Mouse (Mus musculus) midbrain, embryonic 11.5 days (tissue): ENCODE data around the gene Pard3. TPM values are rescaled to one million over a fixed set of nuclear protein-coding genes. Genes with fewer than 3 reads are reported as not detected.
A peak's percentile ranks its signal among the peaks of the same experiment; 100 is the strongest.

Experiments used
- ATAC-seq: fragments of 200-750 bp; cut with Nextera tagmentation; 2 replicates; pipeline ENCODE4 v1.8.0; 2017; ENCODE audit warnings: moderate TSS enrichment, moderate library complexity; ENCODE audit not compliant: low FRiP score
- DNase-seq: peaks from one replicate; pipeline ENCODE4 v3.0.0; 2015; ENCODE audit warnings: low spot score; ENCODE audit errors: missing footprints
- H3K27ac ChIP-seq: fragments of 300-500 bp; sonication (generic); 2 replicates; pipeline ENCODE4 v1.5.1; 2014; ENCODE audit warnings: low read depth, low read length
- H3K27me3 ChIP-seq: fragments of 300-500 bp; sonication (generic); 2 replicates; pipeline ENCODE4 v1.6.1; 2014; ENCODE audit warnings: mild to moderate bottlenecking, low read length, moderate library complexity, mixed read lengths; ENCODE audit not compliant: control insufficient read depth, insufficient read depth
- H3K36me3 ChIP-seq: fragments of 300-500 bp; sonication (generic); 2 replicates; pipeline ENCODE4 v1.6.1; 2014; ENCODE audit warnings: mild to moderate bottlenecking, low read length, moderate library complexity, mixed read lengths; ENCODE audit not compliant: control insufficient read depth, insufficient read depth
- H3K4me1 ChIP-seq: fragments of 300-500 bp; sonication (generic); 2 replicates; pipeline ENCODE4 v1.6.1; 2014; ENCODE audit warnings: low read length; ENCODE audit not compliant: control insufficient read depth, insufficient read depth
- H3K4me2 ChIP-seq: fragments of 300-500 bp; sonication (generic); 2 replicates; pipeline ENCODE4 v1.6.1; 2014; ENCODE audit warnings: mild to moderate bottlenecking, moderate library complexity
- H3K4me3 ChIP-seq: fragments of 300-500 bp; sonication (generic); 2 replicates; pipeline ENCODE4 v1.5.1; 2014; ENCODE audit warnings: low read depth, low read length
- H3K9ac ChIP-seq: fragments of 300-500 bp; sonication (generic); 2 replicates; pipeline ENCODE4 v1.6.1; 2014; ENCODE audit warnings: low read length
- H3K9me3 ChIP-seq: fragments of 300-500 bp; sonication (generic); 2 replicates; pipeline ENCODE4 v1.6.1; 2016; ENCODE audit warnings: low read length; ENCODE audit not compliant: control insufficient read depth
- WGBS: fragments of 180-500 bp; shearing (Covaris S2); extraction: QIAGEN DNeasy Blood & Tissue Kit; methylation state at CpG from one replicate; pipeline ENCODE4 v1.1.7; 2014; 5-methylcytosine and 5-hydroxymethylcytosine counted together
- polyA plus RNA-seq: library from polyadenylated mRNA; unstranded; fragments of >200 nt; fragmentation: Nextera tagmentation; extraction: Ambion mirVana; gene quantifications from 2 replicates; pipeline ENCODE4 v1.2.1, GENCODE M21; 2014

Gene Pard3
- polyA plus RNA-seq, 1 experiment from 2014 or later = 30.4 TPM

GRCm38 (mm10) chr8:127091936-127092335 lies 28.2 kb downstream of the Pard3 start:
- Histone ChIP-seq H3K9me3 (no peaks in the 10 kb centered on the region), H3K27ac (no peak overlapping the region), H3K9ac (no peak overlapping the region), H3K4me1 (peaks cover 9% of the 10 kb centered on the region; the same call in 1 of the 2 replicates), H3K36me3 (no peaks in the 10 kb centered on the region), H3K4me2 (no peak overlapping the region), H3K4me3 (no peak overlapping the region), H3K27me3 (no peaks in the 10 kb centered on the region)
- ATAC-seq (no peak), DNase-seq (no peak)
- WGBS = 86% methylated on average over 3 of the region's 3 CpGs

GRCm38 (mm10) chr8:127092383-127093112 lies 28.9 kb downstream of the Pard3 start:
- Histone ChIP-seq H3K4me3 (no peak overlapping the region), H3K9ac (no peak overlapping the region), H3K9me3 (no peaks in the 10 kb centered on the region), H3K27ac (peak overlapping the region; percentile 40), H3K27me3 (no peaks in the 10 kb centered on the region), H3K36me3 (no peaks in the 10 kb centered on the region), H3K4me1 (peaks cover 9% of the 10 kb centered on the region; the same call in 1 of the 2 replicates), H3K4me2 (peak overlapping the region; percentile 8; the same call in 1 of the 2 replicates)
- ATAC-seq = peak; percentile 77
- 16% methylated on average over 10 of the region's 10 CpGs for WGBS
- peak; percentile 91 for DNase-seq

GRCm38 (mm10) chr8:127093113-127093426 lies 29.4 kb downstream of the Pard3 start:
- 49% methylated on average over 3 of the region's 3 CpGs for WGBS
- ATAC-seq (no peak), DNase-seq (no peak)
- peaks cover 9% of the 10 kb centered on the region; the same call in 1 of the 2 replicates for H3K4me1 ChIP-seq
- H3K4me3 ChIP-seq = no peak overlapping the region
- no peaks in the 10 kb centered on the region for H3K9me3 ChIP-seq
- no peak overlapping the region for H3K27ac ChIP-seq
- H3K36me3 ChIP-seq = no peaks in the 10 kb centered on the region
- H3K9ac ChIP-seq = no peak overlapping the region
- peak overlapping the region; percentile 8; the same call in 1 of the 2 replicates for H3K4me2 ChIP-seq
- no peaks in the 10 kb centered on the region for H3K27me3 ChIP-seq

- DNase-seq (no peak), ATAC-seq (no peak)
- Histone ChIP-seq H3K27me3 (no peaks in the 10 kb centered on the region), H3K9me3 (no peaks in the 10 kb centered on the region), H3K9ac (no peak overlapping the region), H3K4me1 (peaks cover 9% of the 10 kb centered on the region; the same call in 1 of the 2 replicates), H3K4me3 (no peak overlapping the region), H3K4me2 (no peak overlapping the region), H3K27ac (no peak overlapping the region), H3K36me3 (no peaks in the 10 kb centered on the region)
- WGBS = 89% methylated on average over 7 of the region's 7 CpGs
Measured at GRCm38 (mm10) chr8:127095763-127096162, 32.1 kb downstream of the Pard3 start.

GRCm38 (mm10) chr8:127099439-127100090 lies 35.9 kb downstream of the Pard3 start:
- Histone ChIP-seq H3K4me1 (no peaks in the 10 kb centered on the region), H3K9ac (no peak overlapping the region), H3K4me2 (no peak overlapping the region), H3K27me3 (no peaks in the 10 kb centered on the region), H3K36me3 (no peaks in the 10 kb centered on the region), H3K4me3 (no peak overlapping the region), H3K9me3 (no peaks in the 10 kb centered on the region), H3K27ac (no peak overlapping the region)
- 71% methylated on average over 1 of the region's 1 CpGs for WGBS
- ATAC-seq = no peak
- no peak for DNase-seq

GRCm38 (mm10) chr8:127103256-127103655 lies 39.6 kb downstream of the Pard3 start:
- no peaks in the 10 kb centered on the region for H3K4me1 ChIP-seq
- H3K9me3 ChIP-seq = no peaks in the 10 kb centered on the region
- no peaks in the 10 kb centered on the region for H3K36me3 ChIP-seq
- no peaks in the 10 kb centered on the region for H3K27me3 ChIP-seq
- H3K4me2 ChIP-seq = no peak overlapping the region
- H3K4me3 ChIP-seq = no peak overlapping the region
- ATAC-seq = no peak
- 79% methylated on average over 5 of the region's 5 CpGs for WGBS
- no peak for DNase-seq
- H3K27ac ChIP-seq = no peak overlapping the region
- H3K9ac ChIP-seq = no peak overlapping the region

GRCm38 (mm10) chr8:127104616-127105015 lies 40.9 kb downstream of the Pard3 start:
- ATAC-seq (no peak), DNase-seq (no peak)
- Histone ChIP-seq H3K36me3 (no peaks in the 10 kb centered on the region), H3K4me2 (no peak overlapping the region), H3K27me3 (no peaks in the 10 kb centered on the region), H3K4me1 (no peaks in the 10 kb centered on the region), H3K9ac (no peak overlapping the region), H3K4me3 (no peak overlapping the region), H3K9me3 (no peaks in the 10 kb centered on the region), H3K27ac (no peak overlapping the region)
- WGBS = 78% methylated on average over 2 of the region's 2 CpGs

- no peak for ATAC-seq
Measured at GRCm38 (mm10) chr8:127107928-127108327, 44.2 kb downstream of the Pard3 start.

GRCm38 (mm10) chr8:127113209-127113608 lies 49.5 kb downstream of the Pard3 start:
- Histone ChIP-seq H3K27ac (no peak overlapping the region), H3K27me3 (no peaks in the 10 kb centered on the region), H3K9me3 (no peaks in the 10 kb centered on the region), H3K4me3 (no peak overlapping the region), H3K9ac (no peak overlapping the region), H3K4me2 (no peak overlapping the region), H3K36me3 (no peaks in the 10 kb centered on the region), H3K4me1 (no peaks in the 10 kb centered on the region; the same call in 1 of the 2 replicates)
- WGBS = 93% methylated on average over 5 of the region's 5 CpGs
- DNase-seq (no peak), ATAC-seq (no peak)

More at GRCm38 (mm10) chr8:127107928-127108327, 44.2 kb downstream of the Pard3 start:
- H3K4me3 ChIP-seq = no peak overlapping the region
- no peak overlapping the region for H3K4me2 ChIP-seq
- H3K27ac ChIP-seq = no peak overlapping the region
- no peaks in the 10 kb centered on the region for H3K9me3 ChIP-seq
- H3K27me3 ChIP-seq = no peaks in the 10 kb centered on the region
- WGBS = 73% methylated on average over 3 of the region's 3 CpGs
- H3K4me1 ChIP-seq = no peaks in the 10 kb centered on the region; the same call in 1 of the 2 replicates
- no peaks in the 10 kb centered on the region for H3K36me3 ChIP-seq
- DNase-seq = no peak
- no peak overlapping the region for H3K9ac ChIP-seq
